ENCODE assay signal across 14 mouse cellular contexts in the genomic region with DNA sequence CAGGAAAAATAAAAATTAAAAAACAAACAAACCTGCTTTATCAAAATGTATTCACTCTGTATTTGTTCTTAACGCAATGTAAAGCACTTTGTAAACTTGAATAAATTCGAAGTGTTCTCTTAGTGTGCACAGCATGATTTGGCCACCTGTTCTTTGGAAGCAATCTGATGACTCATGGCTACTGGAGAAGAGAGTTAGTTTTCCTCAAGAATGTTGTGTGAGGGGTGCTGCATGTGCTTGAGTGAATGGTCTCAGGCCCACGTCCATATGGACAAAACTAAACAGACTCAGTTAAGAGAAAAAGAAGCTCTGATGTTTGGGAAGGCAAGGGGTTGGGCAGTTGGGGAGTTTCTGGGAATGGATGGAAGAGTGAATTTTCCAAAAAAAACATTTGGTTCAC.
DNase-seq lines count a peak whose midpoint lies in the region.
"Had no signal": no experiment of that assay in that cellular context is flagged by ENCODE, and none has a peak within 500 bp of the region (broad histone marks: within the 10 kb centered on the region; RNA-seq: fewer than 3 reads in every experiment).

No protein-coding gene starts in this region.

- intact Hi-C loops in left cerebral cortex, postnatal 14 days (cut with DNase I), result no loop called here
- intact Hi-C loops in left cerebral cortex, postnatal 4 days (cut with DNase I), result no loop called here

- DNase-seq in frontal cortex, postnatal 36 days (ENCODE audit: low spot score in 2 of 2), result peak; percentile 13 to 16
- no peak for DNase-seq in frontal cortex, postnatal 14 days (ENCODE audit: low spot score in 2 of 2)
- DNase-seq in left cerebral cortex, postnatal 14 days (ENCODE audit: low spot score in 2 of 2), result peak; percentile 3
- no peak for DNase-seq in left cerebral cortex, postnatal 4 days
- DNase-seq in right cerebral cortex, postnatal 25 days, result peak; percentile 8
- no peak for DNase-seq in right cerebral cortex, postnatal 4 days
- DNase-seq in kidney, adult 11 months, result no peak
- DNase-seq: adrenal gland, postnatal 10 days; cerebellum, adult 11-12 months; cerebellum, adult 9-10 months; cerebellum, postnatal 25 days; gastrocnemius, postnatal 36 days; heart, adult 11 months; heart, postnatal 36 days had no signal

Comparison
In these comparisons a context has a peak if more than half of its experiments do, and no peak if none do; other contexts are left out.
1. DNase-seq: peak in frontal cortex, postnatal 36 days (2 of 2), left cerebral cortex, postnatal 14 days (2 of 2) and right cerebral cortex, postnatal 25 days (single experiment); none in frontal cortex, postnatal 14 days (0 of 2), left cerebral cortex, postnatal 4 days (single experiment), right cerebral cortex, postnatal 4 days (single experiment) and kidney, adult 11 months (single experiment).